Mouse (Mus musculus) liver, embryonic 18 days (tissue): ENCODE measurements around the gene Scaf11. TPM values are rescaled to one million over a fixed set of nuclear protein-coding genes. Genes with fewer than 3 reads are reported as not detected.

Source experiments
- polyA plus RNA-seq: library from polyadenylated mRNA; depleted of rRNA; stranded (reverse); fragments of >200 nt; gene quantifications from 2 replicates; pipeline ENCODE4 v1.2.3, GENCODE M21; 2012; rRNA removed

The Scaf11 gene
- polyA plus RNA-seq: 15.2 and 18.1 TPM in 2 replicates

DNA sequence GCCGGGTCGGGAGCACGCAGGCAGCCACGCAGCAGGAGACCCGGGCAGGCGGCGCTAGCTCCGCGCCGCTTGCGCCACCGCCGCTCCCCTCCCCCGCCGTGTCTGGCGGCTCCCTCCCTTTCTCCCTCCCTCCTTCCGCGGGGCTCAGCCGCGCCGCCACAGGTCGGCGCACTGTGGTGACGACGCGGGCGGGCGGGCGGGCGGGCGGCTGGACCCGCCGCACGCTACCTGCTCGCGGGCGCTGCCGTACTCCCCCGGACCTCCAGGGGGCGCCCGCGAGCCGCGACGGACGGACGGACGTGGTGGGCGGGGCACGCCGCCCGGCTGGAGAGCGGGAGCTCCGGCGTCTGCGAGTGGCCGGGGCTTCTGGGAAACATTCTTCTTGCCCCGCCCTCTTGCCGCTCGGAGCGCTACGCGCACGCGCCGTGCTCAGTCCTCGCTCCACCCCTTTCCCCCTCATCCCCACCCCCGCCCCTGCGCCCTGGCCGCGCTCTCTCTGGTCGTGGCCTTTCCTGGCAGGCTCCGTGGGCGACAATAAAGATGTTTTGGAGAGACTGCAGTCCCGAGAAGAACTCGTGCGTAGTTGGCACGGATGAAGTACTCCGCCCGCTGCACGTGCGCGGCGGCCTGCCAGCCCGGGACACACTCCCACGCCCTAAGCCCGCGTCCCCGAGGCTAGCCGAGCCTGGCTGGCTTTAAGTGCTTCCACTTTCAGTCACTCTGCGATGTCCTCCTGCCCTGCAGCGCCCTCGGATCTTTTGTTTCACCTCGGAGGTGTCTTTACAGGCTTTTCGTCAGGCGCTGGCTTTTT lies at the start of gene Scaf11:
Gene Scaf11 (minus strand): TSS at position 114 of the 811 bp plus-strand sequence.

Other genes starting within 250 kb of the Scaf11 start
- 5.8 and 6.4 TPM in 2 replicates for gene Arid2, start 173.3 kb downstream of the Scaf11 start, polyA plus RNA-seq
- gene Slc38a1, start 182.1 kb upstream of the Scaf11 start, polyA plus RNA-seq: 4.9 TPM in 2 replicates
- gene Slc38a2, start 238.9 kb upstream of the Scaf11 start, polyA plus RNA-seq: 22.1 and 25.1 TPM in 2 replicates